Mouse (Mus musculus) E14TG2a.4 (cell line): ENCODE measurements around the gene Actr3.
"Not testable (repeated sequence)": the region's sequence is repeated elsewhere in the genome, so short reads cannot be mapped to it uniquely, and the experiment has no call there.

Source experiments
- CTCF ChIP-seq: conservative IDR thresholded peaks from 2 replicates; pipeline ENCODE4 v1.5.1; 2014; ENCODE audit warnings: low read length
- NANOG ChIP-seq: IDR thresholded peaks from 2 replicates; pipeline ENCODE4 v1.6.1; 2014; ENCODE audit warnings: borderline replicate concordance, low read length, mixed read lengths
- POU5F1 ChIP-seq: IDR thresholded peaks from 2 replicates; pipeline ENCODE4 v1.6.1; 2014; ENCODE audit warnings: low read length, borderline replicate concordance

DNA sequence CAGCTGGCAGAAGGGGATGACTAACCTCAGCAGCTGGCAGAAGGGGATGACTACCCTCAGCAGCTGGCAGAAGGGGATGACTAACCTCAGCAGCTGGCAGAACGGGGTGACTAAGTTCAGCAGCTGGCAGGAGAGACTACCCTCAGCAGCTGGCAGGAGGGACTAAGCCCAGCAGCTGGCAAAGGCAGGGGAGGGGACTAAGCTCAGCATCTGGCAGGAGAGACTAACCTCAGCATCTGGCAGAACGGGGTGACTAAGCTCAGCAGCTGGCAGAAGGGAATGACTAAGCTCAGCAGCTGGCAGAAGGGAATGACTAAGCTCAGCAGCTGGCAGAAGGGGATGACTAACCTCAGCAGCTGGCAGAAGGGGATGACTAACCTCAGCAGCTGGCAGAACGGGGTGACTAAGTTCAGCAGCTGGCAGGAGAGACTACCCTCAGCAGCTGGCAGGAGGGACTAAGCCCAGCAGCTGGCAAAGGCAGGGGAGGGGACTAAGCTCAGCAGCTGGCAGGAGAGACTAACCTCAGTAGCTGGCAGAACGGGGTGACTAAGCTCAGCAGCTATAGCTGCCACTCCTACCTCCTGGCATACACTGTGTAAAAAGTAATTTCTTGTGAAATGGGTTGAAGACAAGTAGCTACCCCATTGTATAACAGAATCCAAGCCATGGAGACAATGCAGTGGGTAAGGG lies 45.3 kb downstream of the Actr3 start:
- not testable (repeated sequence) for TF ChIP-seq CTCF, NANOG, POU5F1
